Mouse (Mus musculus) neutrophil, adult 5-6 weeks (primary cell): ENCODE data around the gene Lgmn. TPM values are rescaled to one million over a fixed set of nuclear protein-coding genes. Genes with fewer than 3 reads are reported as not detected.

Experiments
- ATAC-seq: fragments of 151-379, 151-347 bp; 2 replicates; pipeline ENCODE4 v1.8.0; 2017; ENCODE audit warnings: mild to moderate bottlenecking, moderate TSS enrichment; ENCODE audit not compliant: insufficient number of reproducible peaks, poor library complexity, low FRiP score, severe bottlenecking; ENCODE audit errors: extremely low read depth
- total RNA-seq: library from RNA; stranded (forward); fragments of 200-1000 nt; gene quantifications from 2 replicates; pipeline ENCODE4 v1.2.3, GENCODE M21; 2017

The Lgmn gene
- total RNA-seq, 1 experiment from 2014 or later: 62.6 TPM

- peak; percentile 43; the same call in 1 of the 2 replicates for ATAC-seq
These were observed 74.6 kb downstream of the Lgmn start for GRCm38 (mm10) chr12:102365016-102365415.

DNA sequence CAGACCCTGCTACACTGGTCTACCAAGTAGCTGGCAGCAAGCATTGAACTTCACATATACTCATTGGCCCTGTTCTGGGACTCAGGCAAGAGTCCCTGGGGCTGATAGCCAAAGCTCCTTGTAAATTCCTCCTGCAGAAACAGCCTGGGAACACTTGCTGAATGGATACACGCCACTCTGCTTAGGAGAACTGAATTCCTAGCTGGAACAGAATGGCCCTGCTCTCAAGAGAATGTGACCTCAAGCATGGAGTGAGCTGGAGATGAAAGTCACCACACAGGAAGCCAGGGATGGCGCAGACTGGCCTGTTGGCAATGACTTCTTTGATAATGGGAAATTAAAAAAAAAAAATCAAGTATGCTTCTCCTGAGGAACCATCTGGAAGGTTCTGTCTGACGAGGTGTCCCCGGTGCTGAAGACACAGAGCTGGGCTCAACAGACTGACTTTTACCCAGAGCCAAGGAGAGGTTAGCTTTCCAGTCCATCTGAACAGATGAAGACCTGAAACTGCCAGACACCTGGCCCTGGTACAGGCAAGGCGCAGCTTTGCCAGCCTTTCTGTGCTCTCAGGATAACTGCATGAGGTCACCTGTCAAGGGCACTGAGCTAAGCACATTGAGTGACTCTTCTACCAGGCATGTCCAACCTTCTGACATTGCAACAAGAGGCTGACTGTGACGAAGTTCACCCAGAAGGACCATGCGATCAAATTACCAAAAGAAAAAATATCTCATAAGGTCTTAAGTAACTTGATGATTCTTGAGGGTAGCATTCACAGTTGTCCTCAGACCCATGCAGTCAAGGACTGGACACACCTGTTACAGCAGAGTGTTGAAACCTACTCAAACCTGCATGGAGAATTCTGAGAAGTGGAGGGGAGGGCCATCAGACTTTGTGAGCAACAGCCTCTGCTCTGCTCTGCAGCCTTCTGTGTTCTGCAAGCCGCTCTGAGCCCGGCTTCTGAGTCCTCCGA is 78.1 kb downstream of the Lgmn start:
- ATAC-seq: no peak

- ATAC-seq: no peak
These were observed 80.2 kb downstream of the Lgmn start for GRCm38 (mm10) chr12:102359390-102359789.

DNA sequence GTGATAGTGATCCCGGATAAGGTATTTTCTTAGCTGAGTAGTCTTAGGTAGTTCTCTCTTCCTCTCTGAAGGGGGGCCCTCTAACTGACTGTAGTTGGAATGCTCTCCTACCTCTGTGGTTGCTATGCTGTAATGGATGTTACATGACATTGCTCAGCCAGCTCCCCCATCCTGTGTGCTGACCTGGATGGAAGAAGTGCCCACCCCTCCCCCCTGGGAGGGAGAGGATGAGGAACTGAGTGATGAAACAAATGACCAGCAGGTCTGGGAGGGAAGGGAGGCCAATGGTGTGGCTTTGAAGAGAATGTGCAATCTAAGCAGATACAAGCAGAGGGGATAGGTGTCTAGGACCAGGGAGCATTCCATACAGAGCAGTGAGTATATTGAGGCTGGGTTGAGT is 82.8 kb downstream of the Lgmn start:
- ATAC-seq: peak; percentile 47; the same call in 1 of the 2 replicates

DNA sequence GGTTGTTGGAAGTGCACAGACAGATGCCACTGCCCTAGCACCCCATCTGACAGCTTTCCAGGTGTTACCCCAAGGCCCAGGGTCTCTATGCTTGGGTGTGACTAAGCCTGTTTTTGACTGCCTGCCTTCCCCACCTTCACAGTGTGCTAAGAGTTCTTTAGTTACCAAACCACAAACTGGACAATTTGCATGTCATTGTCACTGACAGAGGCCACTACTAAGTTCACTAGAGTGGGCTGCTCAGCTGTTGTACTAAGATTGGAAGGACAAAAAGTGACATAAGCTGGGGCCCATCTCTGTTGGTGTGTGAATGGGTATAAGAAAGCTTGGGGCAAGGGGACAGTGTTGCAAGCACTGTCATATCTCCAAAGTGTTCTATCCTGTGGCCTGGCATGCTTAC is 83.8 kb downstream of the Lgmn start:
- ATAC-seq: no peak

GRCm38 (mm10) chr12:102354126-102354984 is 85.3 kb downstream of the Lgmn start:
- peak; percentile 80 for ATAC-seq

DNA sequence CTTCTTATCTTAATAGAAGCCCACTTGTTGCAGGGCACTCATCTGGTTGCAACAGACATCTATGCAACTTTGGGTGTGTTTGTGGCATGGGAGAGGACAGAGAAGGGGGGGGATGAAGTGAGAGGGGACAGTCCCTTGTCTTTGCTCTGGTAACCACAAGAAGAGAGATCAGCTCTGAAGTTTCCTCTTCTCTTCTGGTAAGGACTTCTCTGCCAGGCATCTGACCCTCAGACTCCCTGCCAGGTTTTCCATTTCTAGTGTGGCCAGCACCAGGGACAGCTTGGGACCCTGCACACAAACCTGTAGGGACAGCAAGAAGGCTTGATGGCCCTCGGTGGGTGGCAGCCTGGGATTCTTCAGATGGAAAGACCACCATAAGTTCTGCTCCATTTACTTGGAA is 88.6 kb downstream of the Lgmn start:
- peak; percentile 20; the same call in 1 of the 2 replicates for ATAC-seq

DNA sequence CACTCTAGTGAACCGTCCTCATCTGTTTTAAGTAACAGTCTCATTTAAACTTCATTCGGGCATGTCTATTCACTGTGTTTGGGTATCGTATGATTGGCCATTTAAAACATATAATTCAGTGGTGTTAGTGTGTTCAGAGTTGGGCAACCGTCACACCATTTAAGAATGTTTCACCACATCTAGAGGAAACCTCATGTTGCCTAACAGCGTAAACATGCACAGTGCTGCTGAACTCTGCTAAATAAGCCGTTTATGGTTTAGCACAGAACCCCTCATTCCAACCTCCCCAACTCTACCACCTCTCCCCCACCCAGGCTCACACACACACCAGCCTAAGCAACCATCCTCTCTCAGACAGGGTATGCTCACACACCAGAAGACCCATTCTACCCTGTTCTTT is 91.2 kb downstream of the Lgmn start:
- ATAC-seq: no peak

GRCm38 (mm10) chr12:102346507-102346906 is 93.1 kb downstream of the Lgmn start:
- 0 out of 2 replicates have a peak, but pooled peaks have one; percentile 43 for ATAC-seq

GRCm38 (mm10) chr12:102345031-102345815 is 94.4 kb downstream of the Lgmn start:
- ATAC-seq: no peak

Other genes with a start within 250 kb of the Lgmn start
- 196 and 218 TPM in 2 replicates for gene Rin3, start 156.8 kb downstream of the Lgmn start, total RNA-seq
- 86.0 and 93.7 TPM in 2 replicates for gene Golga5, start 29.3 kb upstream of the Lgmn start, total RNA-seq
- gene Chga, start 115.2 kb upstream of the Lgmn start, total RNA-seq: not detected in 2 replicates